Mouse (Mus musculus) adrenal gland, adult 18-20 months (tissue): ENCODE results near the gene Fbxo7. TPM values are rescaled to one million over a fixed set of nuclear protein-coding genes. Genes with fewer than 3 reads are reported as not detected.
"Not testable (repeated sequence)": the region's sequence is repeated elsewhere in the genome, so short reads cannot be mapped to it uniquely, and the experiment has no call there.

Experiments used
- DNase-seq, 2 experiments: peaks; one replicate each; pipeline ENCODE4 v3.0.0; 2021 to 2022; ENCODE audit warnings: low spot score in 2 of 2
- long read RNA-seq, 2 experiments: library from polyadenylated mRNA; stranded (forward); transcript quantifications; one replicate each; pipeline ENCODE4 v2.0.0; 2021
- total RNA-seq, 2 experiments: library from RNA; stranded (reverse); gene quantifications; 1 replicate in 1 of 2; 2 replicates in 1 of 2; pipeline ENCODE4 v1.2.3; 2021

Gene Fbxo7
- 10 to 100 TPM; 18.9 to 26.5 TPM for total RNA-seq
- long read RNA-seq, experiment 1, full-length matches to known transcripts = 21 of 23 reads
- long read RNA-seq, experiment 1, partial matches to known transcripts = 1 of 23 reads
- long read RNA-seq, experiment 1, other reads (novel, unspliced or antisense) = 1 of 23 reads
- long read RNA-seq, experiment 2, full-length matches to known transcripts = 30 of 34 reads
- long read RNA-seq, experiment 2, partial matches to known transcripts = 2 of 34 reads
- long read RNA-seq, experiment 2, other reads (novel, unspliced or antisense) = 2 of 34 reads

- DNase-seq = peak; percentile 86 to 87
These were observed at the start of gene Fbxo7 for GRCm38 (mm10) chr10:86021749-86022473. TSS of gene Fbxo7 (plus strand) at chr10:86021972.

DNA sequence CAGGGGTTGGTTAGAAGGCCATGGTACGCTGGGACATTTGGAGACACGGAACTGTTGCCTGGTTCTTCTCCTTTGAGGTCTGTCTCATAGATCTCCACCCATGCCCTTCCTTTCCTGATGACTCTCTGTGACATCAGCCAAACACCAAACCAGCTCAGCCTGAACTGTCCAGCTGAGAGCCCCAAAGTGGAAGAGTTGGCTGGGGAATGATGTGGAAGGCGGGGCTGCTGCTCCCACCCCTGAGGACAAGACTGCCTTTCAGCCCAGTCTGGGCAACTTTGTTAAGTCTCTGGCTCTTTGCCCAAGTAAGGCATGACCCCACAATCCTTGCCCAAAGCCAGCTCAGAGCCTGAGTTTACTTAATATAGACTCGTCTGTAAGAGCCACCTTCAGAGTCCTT, 48.9 kb upstream of the Fbxo7 start:
- DNase-seq = no peak

GRCm38 (mm10) chr10:85989412-85990115, 32.2 kb upstream of the Fbxo7 start:
- no peak for DNase-seq

DNA sequence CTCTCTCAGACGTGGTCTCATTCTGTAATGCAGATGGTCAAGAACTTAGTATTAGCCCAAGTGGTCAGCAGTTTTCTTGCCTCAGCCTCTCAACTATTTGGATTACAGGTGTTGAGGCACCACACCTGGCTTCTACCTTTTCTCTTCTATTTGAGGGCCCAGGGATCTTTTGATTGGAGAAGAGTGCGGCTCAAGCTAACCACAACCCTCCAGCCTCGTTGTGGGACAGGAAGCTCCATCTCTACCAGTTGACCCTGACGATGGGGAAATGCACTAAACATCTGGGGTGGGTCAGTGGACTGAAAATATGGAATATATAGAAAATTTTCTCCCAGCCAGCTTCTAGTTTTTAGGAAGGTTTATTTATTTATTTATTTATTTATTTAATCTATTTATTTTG, 29.4 kb upstream of the Fbxo7 start:
- DNase-seq = no peak

DNA sequence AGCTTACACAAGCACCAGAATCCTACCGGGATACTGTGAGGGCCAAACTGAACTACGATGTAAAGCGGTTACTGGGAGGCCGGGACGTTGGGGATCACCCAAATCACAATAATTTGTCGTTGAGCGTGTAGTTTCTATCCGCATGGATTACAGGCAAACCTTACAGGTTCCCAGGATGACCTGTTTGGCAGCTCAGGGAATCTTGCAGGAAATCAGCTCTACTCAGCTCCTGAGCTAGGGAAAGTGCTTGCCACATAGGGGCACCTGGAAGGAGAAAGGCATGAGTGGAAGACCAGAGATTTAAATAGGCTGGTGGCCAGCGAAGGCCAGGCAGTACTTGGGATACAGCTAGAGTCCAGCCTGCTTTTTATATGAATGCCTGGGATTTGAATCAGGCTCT, 27.9 kb upstream of the Fbxo7 start:
- no peak for DNase-seq

- DNase-seq = no peak
These were observed 27.1 kb upstream of the Fbxo7 start for GRCm38 (mm10) chr10:85994543-85995104.

DNA sequence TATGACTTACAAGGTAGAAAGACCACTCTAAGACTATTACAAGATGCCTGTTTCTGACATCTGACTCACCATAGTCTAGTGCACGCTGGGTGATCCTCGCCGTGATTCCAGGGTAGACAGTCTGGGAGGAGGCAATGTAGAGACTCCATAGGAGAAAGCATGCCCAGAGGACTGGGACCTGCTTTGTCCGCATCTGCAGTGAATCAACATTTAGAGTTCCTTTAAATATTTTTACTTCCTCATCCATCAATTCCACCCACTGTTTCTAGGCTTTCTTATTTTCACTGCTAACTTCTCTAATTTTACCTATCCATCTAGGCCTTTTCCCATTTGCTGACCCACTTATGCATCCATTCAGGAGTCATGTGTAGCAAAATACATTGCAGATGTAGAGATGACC, 21.3 kb upstream of the Fbxo7 start:
- no peak for DNase-seq

- DNase-seq = no peak
These were observed 15.3 kb upstream of the Fbxo7 start for GRCm38 (mm10) chr10:86006455-86006854.

GRCm38 (mm10) chr10:86009688-86010087, 12.1 kb upstream of the Fbxo7 start:
- no peak for DNase-seq

DNA sequence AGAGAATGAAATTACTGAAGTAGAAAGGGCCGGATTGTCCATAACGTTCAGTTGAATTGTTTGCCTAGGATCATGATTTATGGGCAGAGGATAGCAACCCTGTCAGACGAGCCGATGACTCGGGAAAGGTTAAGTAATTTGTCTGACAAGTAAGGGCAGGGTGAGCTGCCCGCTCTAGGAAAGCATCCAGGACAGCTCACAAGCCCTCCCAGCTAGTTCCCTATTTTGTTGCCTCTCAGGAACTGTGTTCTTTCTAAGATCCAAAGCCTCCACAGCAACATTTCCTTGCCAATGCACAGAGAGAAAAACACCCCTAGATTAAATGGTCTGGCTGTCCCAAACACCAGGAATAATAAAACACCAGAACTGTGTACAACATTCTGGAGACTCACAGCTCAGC, 11.1 kb upstream of the Fbxo7 start:
- peak in 1 of 2 experiments; percentile 24 for DNase-seq

- DNase-seq = no peak
These were observed 10.6 kb upstream of the Fbxo7 start for GRCm38 (mm10) chr10:86011172-86011571.

DNA sequence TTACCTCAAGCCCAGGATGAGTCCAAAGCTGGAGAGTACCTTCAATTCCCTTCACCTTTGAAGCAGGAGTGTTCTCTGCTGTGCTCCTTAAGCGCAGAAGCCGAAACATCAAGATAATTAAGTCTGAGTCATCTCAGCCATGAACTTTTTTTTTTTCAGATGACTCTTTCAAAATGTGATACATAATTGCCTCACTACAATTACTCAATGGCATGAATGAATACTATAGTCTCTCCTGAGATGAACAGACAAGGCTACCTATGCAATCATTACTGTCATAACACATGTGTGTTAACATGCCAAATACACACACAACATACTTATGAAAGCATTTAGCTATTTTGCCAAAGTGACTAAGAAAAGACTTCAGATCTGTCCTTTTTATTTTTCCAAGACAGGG, 10.0 kb upstream of the Fbxo7 start, which contains the start of gene Bpifc:
Bpifc (minus strand) TSS at position 115 of the 400 bp plus-strand sequence.
- no peak for DNase-seq

- no peak for DNase-seq
These were observed 4.0 kb upstream of the Fbxo7 start for GRCm38 (mm10) chr10:86017781-86018180.

- no peak for DNase-seq
These were observed 3.0 kb upstream of the Fbxo7 start for GRCm38 (mm10) chr10:86018813-86019212.

GRCm38 (mm10) chr10:86021408-86021748, 394 bp upstream of the Fbxo7 start:
- no peak for DNase-seq

DNA sequence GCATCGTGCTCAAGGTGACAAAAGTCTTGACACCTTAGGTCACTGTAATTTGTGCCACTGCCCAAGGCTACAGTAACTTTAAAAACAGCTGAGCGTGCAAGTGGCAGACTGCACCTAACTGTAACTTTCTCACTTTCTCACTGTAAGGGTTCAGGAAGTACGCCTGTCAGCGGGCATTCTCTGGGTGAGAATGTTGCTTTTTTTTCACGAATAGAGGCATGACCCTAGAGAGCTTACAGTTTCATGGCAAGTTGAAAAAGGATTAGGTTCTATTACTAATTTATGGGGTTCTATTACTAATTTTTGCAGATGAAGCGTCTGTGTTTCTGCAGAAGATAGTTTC, 673 bp downstream of the Fbxo7 start:
- no peak for DNase-seq

GRCm38 (mm10) chr10:86023149-86023548, 1.4 kb downstream of the Fbxo7 start:
- no peak for DNase-seq

DNA sequence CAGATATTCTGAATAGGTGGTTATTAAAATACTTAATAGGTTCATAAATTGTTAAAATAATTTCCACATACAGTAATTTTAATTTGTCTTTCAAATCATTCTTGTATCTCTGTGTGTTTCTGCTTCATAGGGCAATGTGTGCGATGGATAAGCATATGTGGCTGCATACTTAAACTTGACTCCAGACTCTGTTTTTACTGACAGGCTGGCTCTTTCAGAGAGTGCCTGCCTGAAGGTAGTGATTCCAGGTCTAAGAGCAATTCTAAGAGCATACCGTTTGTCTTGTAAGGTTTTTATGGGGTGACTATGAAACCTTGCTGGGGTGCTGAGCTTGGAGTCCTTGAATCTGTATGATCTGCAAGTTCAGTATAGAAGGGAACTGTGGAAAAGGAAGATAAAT, 4.1 kb downstream of the Fbxo7 start:
- DNase-seq = no peak

- no peak for DNase-seq
These were observed 4.6 kb downstream of the Fbxo7 start for GRCm38 (mm10) chr10:86026354-86026753.

DNA sequence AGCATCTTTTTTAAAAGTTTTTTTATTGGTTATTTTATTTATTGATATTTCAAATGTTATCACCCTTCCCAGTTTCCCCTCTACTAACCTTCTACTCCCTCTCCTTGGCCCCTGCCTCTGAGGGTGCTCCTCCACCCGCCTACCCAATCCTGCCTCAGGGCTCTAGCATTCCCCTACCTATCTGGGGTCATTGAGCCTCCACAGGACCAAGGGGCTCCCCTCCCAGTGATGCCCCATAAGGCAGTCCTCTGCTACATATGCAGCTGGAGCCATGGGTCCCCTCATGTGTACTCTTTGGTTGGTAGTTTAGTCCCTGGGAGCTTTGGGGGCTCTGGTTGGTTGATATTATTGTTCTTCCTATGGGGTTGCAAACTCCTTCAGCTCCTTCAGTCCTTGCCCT, 5.0 kb downstream of the Fbxo7 start:
- DNase-seq = not testable (repeated sequence)

- no peak for DNase-seq
These were observed 9.0 kb downstream of the Fbxo7 start for GRCm38 (mm10) chr10:86030743-86031142.

- no peak for DNase-seq
These were observed 10.7 kb downstream of the Fbxo7 start for GRCm38 (mm10) chr10:86032517-86032916.
